Mouse (Mus musculus) cerebral cortex, adult 2 months (tissue): ENCODE data around the gene Fam192a.

Source experiments
- WGBS: fragments of 180-500 bp; shearing (Covaris S2); methylation state at CpG from one replicate; pipeline ENCODE4 v1.1.7; 2018; 5-methylcytosine and 5-hydroxymethylcytosine counted together

Gene Fam192a

DNA sequence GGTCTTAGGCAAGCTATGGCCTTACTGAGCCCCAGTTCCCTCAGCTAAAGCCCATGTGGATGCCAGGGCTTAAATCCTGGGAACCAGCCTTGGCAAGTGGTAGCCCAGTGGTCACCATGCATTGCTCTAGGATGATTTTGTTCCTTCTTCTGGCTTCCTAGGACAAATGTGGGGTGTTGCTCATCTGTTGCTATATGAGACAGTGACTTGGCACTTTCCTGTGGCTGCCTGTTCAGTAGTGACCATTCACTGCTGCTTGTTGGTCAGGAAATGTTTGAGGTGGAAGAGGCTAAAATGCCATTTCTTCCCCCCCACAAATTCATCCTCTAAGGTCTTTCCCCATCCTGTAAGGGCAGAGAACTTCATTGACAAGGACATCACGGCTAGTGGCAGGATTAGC is 32.4 kb downstream of the Fam192a start:
- 97% methylated on average over 1 of the region's 1 CpGs for WGBS

DNA sequence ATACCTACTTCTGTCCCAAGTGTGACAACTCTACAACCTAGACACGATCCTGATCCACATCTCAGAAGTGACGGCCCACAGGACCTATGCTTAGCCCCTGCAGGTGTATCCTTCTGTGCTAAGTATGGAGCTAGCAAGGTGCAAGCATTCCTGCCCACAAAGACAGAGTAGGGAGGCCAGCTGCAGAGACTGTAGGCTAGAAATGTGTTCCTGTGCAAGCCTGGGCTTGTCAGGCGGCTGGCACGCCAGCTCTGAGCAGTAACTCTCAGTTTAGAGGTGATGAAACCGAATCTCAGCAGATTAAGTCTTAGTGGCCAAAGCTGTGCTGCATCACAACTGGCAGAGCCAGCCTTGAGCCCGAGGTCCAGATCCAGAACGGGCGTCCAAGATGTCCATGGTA is 33.7 kb downstream of the Fam192a start:
- 88% methylated on average over 8 of the region's 8 CpGs for WGBS

DNA sequence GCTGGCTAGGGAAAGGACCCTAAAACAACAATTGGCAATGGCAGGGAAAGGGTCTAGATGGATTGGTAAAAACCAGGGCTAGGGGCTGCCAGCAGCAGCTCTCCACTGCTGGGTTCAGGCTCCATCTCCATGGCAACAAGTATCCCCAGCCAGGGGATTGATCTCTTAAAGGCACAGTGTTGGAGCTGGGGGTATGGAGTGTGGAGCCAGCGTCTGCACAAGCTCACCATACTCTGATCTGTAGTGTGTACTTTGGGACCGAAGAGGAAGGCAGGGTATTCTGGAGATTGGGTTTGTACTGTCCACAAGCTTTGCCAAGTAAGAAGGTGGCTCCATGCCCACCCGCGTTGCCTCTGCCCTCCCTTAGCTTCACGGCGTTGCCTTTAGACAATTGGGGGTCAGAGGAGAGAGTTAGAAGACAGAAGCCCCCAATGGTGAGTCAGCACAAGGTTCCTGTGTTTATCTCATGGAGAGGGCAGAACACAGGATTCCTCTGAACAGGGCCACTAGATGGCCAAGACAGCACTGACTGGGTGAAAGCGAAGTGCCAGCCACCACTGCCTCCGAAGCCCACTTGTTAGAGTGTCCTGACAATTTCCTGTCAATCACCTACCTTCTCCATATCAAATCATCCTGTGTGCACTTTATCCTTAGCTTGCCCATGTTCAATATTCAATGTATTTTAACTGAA is 34.5 kb downstream of the Fam192a start:
- 47% methylated on average over 8 of the region's 8 CpGs for WGBS

DNA sequence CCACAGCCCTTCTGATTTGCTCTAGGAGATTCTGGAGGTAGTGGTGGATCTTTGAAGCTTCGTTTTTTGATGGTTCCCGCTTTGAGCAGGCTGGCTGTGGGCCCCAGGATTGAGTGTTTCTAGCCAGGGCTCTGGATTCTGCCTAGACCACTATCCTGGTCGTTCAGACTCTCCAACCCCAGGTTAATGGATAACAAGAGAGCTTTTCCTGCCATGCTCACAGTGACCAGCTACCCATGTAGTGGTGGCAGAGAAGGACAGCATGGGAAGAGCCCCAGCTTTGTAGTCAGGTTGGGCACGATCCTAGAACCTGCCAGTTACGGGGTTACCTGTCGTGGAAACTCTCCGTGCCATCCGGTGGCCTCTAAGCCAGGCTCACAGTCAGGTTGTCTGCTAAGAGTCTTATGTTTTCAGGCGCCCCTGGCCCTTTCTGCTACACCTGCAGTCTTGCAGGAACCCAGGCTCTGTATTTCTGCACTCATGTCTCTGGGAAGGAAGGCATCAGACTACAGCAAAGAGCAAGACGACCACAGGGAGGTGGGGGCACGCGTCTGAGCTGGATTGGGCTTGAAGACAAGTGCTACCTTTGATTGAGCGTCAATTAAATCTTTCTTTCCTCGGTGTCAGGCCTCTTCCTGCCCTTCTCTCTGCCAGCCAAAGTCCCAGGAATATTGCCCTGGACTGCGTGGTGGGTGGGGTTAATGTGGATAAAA is 35.2 kb downstream of the Fam192a start:
- WGBS = 66% methylated on average over 15 of the region's 15 CpGs

DNA sequence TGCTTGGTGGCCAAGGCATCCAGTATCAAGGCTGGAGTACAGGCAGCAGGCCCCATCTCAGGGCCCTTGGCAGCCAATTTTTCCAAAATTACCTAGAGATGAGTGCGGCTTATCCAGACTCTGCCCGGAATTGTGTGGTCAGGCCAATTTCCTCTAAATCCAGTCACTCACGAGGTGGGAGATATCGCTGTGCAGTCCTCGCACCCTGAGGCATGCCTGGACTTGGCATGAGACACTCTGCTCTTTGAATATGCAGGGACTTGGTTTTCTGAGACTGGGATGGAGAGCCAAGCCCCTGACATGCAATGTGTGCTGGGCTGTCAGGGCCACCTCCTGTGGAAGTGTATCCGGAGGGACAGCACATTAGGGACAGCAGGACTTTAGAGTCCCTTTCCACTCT is 35.8 kb downstream of the Fam192a start:
- 80% methylated on average over 6 of the region's 6 CpGs for WGBS

DNA sequence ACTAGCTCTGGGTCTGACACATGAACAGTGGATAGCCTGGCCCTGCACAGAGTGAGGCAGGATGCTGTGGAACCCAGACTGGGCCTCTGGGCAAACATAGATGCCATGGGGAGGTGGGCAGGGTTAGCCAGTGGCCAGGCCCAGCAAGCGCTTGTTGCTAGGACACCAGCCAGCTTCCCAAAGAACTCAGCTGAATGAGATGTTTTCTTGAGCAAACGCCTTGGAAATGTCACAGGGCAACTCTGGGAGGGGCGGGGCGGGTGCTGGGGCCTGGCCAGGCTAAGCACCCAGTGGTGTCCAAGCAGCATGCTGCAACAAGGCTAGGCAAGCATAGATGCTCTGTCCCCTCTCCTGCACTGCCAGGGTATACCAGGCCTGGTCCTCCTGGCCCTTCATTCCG is 40.5 kb downstream of the Fam192a start:
- WGBS = 78% methylated on average over 5 of the region's 5 CpGs

DNA sequence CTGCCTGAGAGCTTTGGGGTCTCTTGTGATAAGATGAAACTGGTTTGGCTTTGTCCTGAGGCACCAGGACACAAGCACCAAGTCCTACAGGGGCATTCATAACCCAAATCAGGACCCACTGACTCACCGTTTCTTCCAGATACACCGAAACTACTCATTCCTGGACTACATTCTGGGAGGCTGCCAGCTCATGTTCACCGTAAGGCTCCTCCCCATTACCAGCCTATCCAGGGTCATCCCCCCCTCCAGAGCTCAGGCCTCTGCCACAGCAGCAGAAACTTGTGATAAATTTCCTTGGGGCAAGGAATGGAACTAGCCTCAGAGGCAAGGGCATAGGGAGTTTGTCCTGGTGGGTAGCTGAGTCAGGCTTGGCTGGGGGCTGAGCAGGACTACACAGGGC is 44.5 kb downstream of the Fam192a start:
- WGBS = 84% methylated on average over 3 of the region's 3 CpGs

DNA sequence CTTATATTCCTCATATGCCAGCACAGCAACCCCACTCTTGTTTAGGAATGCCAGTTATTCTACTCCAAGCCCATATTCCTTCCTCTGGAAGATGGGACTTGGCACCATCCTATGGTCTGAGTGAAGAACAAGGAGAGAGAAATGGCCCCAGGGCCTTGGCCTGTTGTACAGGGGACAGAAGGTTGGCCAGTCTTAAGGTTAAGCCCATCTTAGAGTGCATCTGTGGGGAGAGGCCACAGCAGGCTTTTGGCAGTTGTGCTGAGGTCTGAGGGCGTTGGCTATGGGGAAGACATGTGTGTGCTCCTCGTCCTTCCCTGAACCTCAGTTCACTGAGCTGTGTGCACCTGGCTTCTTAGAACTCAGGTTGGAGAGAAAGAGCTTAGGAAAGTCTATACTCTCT is 49.1 kb downstream of the Fam192a start:
- WGBS = 91% methylated on average over 2 of the region's 2 CpGs

DNA sequence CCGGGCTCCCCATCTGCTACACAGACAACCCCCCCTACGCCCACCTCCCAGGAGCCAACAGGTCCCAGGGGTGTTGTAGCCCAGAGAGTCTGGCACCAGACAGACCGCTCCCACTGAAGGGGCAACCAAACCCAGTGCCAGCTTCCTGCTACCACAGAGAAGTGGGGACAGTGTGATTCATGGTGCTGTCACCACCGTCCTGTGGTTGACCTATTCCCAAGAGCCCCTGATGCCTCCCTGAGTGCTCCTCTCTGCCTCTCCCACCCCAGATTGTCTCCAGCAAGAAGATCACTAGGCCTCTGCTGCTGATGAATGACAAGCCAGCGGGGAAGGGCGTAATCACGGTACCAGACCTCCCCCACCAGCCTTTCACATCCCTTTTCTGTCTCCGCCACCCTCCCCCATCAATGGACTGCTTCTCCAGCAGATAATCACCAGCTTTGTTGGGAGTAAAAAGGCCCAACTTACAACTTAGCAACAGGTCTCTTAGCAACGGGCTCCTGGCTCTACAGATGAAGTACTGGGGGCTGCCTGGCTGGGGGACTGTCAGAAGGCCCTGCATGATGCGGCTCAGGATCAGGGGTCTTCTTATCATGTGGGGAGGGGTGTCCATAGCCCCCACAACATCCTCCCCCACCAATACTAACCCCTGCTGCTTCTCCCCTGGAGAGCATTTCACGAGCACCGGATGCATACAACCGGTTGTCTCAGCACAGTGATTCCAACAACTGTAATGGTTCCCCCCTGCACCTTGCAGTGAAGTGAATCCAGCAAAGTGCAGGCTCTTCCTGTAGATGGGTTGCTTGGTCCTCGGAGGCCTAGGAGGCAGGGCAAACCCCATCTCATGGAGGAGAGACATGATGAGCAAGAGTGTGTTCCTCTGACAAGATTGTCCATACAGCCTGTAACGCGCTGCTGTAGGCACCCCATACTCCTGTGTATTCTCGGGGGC is 50.0 kb downstream of the Fam192a start:
- WGBS = 49% methylated on average over 17 of the region's 17 CpGs

DNA sequence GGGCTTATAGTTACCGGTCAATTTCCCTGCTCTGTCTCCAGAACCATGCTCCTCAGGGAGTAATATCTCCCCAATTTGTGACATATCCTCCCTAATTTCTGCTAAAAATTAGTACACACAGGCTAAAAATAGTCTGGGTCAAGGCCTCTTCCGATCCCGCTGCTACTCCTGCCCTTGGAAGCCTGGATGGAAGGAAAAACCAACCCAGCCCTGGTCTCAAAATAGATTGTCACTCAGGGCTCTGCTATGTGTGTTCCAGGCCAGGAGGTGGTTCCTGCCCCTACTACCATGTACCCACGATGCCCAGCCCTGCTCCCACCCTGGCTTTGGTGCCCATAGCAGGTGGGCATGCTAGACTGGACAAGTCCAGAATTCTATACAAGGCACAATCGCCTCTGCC is 51.8 kb downstream of the Fam192a start:
- 70% methylated on average over 5 of the region's 5 CpGs for WGBS

DNA sequence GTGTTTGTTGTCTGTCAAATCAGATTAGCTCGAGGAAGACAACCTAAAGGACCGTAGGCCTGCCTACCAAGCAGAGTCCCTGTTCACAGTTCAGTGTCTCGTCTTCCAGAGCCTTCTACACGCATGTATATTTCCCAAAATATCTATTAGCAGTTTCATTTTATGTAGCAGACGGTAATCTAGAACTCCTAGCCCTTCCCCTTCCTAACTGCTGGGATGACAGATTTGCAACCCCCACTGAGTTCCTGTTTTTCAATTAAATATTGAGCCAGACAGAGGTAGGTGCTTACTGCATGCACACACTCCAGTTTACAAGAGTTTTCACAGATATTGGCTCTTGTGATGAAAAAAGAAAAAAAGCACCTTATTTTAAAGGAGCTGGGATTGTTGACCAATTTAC is 52.3 kb downstream of the Fam192a start:
- 65% methylated on average over 5 of the region's 5 CpGs for WGBS

DNA sequence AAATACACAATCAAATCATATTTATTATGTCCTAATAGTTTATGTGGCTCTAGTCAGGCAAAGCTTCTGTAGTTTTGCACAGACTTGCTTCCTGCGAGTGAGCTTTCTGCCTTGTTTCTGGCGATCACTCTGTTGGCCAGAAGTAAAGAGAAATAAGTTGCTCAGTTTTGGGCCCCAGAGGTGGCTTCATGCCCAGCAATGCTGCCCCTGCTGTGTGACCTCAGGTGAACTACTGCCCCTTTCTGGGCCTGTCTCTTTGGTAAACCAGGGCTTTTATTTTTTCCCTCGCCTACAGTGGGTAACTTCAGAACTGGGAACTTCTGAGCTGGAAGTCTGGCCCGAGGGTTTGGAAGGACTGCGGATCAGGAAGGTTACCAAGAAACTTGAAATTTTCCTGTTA is 52.8 kb downstream of the Fam192a start:
- 65% methylated on average over 5 of the region's 5 CpGs for WGBS

DNA sequence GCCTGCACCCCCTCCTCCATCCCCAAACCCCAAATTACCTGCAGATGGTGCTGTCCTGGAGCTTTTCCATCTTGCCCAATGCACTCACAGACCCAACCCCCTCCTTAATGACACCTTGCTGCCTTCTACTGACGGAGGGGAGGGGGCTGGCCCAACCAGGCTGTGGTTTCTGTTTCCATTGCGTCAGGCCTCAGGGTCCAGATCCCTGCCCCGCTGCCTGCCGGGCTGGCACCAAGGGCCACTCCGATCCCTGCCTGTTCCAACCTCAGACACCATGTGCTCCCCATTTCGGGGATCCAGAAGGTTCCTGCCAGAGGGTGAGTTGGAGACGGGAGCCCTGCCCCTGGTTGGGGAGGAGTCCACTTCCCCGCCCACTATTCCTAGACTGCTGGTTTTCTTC is 57.8 kb downstream of the Fam192a start:
- 87% methylated on average over 8 of the region's 8 CpGs for WGBS

DNA sequence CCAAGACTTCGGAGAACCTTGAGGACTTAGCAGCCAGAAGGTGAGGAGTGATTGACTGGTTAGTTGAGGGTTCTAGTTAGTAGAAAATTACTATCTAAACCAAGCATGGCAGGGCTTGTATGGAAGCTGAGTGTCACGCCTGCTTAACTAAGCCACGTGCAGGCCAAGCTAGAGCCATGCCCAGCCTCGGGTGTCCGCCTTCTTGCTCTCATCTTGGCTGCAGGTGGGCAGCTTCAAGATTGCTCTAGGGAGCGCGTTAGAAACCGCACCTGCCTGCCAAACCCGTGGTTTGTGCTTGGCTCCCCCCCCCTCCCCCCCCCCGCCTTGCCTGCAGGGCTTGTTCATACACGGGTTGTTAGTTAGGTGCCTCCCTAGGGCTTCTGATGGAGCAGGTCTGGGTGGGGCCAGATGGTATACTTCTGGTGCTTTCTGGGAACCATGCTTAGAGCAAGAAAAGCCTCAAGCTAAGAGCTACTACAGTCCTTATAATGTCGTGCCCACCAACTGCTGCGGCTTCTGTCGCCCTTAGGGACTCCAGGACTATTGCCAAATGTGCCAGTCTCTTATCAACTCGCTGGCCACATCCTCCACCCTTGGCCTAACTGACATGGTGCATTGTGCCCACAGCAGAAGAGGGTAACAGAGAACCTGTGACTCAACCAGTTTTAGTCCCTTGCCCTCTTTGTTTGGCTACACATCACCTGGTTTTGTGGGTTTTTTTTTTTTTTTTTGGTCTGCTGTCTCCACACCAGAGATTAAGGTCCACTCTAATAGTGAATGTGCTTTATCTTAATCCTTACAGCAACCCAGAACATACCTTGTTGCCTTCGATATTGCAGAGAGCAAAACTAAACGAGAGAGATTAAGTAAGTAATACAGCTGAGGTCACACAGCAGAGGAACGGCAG is 60.7 kb downstream of the Fam192a start:
- 78% methylated on average over 18 of the region's 18 CpGs for WGBS

DNA sequence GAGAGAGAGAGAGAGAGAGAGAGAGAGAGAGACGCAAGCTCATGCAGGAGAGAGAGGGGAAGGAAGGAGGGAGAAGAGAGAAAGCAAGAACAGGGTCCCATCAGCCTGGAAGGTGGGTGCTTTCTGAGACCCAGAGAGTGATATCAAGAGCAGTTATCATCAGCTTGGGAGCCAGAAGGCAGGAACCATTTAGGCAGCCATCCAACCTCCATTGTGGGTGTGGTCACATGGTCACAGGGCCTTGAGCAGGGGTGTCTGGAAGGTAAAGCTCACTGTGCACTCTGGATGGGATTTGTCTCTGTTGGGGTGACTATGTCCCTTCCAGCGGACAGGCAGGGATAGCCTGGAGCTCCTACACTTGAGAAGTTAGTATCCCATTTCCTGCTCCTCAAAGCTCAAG is 61.8 kb downstream of the Fam192a start:
- WGBS = 92% methylated on average over 2 of the region's 2 CpGs

DNA sequence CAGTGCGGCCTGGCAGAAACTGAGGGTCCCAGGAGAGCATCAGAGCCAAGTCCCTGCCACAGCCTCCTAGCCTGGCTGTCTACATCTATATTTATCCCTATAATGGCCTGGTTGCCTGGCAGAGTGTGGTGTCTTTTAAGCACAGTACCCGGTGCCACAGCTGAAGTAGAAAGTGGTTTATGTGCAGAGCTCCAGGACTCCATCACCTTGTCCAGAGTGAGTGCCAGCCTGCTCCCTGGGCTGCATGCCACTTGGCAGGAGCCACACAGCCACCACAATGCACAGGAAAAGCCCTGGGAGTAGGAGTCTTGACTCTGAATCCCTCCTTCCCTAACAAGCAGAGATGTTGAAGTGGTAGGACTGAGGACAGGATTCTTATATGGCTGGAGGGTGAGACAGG is 64.3 kb downstream of the Fam192a start:
- WGBS = 66% methylated on average over 2 of the region's 2 CpGs

DNA sequence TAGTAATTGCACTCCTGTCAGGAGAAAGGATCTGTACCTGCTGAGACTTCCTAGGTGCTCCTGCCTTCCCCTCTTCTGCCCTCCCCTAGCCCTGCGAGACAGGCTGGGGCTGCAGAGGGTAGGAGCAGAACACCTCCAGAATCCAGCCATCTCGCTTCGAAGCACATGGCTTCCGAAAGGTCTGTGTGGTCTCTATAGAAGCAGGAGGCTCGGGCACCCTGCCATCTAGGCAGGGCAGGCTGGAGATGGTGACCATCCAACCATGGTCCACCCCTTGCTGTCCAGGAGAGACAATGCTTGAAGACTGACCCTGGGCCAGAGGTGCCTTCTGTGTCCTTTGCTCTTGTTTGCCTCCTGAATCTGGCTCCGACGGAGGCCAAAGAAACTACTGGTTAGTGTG is 66.2 kb downstream of the Fam192a start:
- 89% methylated on average over 7 of the region's 7 CpGs for WGBS

DNA sequence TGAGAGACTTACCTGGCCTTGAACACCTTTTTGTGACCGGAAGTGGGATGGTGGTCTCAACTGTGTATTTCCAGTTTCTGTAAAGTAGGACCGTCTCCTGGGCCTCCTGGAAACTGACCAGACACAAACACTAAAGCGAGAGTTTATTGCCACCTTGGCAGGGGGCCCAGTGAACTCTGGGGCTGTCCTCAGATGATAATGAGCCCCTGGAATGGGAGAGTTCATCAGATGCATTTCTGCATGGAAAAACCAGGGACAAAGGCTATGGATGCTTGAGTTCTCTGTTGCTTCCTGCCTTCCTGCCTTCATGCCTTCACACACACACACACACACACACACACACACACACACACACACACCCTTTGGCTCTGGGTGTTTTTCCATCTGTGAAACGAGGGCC is 67.2 kb downstream of the Fam192a start:
- WGBS = 65% methylated on average over 4 of the region's 4 CpGs

DNA sequence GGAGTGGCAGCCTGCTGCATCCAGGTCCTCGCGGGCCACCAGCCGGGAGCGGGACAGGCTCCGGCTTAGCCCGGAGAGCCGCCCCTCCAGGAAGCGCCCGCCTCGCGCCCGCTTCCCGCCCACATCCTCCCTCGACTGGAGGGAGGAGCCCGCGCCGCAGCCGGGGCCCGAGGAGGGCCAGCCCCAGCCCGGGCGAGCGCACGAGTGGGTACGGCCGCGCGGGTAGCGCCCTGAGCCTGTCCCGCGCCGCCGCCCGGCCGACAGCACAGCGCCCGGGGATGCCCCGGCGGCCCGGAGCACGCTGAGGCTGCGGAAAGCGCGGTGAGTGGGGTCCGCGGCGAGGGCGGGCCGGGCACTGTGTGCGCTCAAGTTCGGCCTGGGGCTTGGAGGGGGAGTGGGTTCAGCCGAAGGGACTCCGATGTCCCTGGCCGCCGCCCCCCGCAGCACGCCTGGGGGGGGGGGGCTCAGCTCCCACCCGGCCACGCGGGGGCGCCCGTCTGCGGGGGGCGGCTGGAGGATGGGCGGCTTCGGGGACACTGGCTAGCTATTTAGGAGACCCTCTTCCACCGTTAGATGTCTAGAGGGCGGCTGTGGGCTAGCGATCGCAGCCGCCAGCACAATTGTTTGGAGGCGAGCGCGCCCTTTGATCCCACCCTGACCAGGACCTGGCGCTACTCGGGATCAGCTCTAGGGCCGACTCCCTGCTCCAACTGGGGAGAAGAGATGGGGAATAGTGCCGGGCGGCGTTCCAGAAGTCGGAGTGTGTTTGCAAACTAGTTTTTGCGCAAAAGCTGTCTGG is 68.7 kb downstream of the Fam192a start, which contains the start of gene Cpne2:
Gene Cpne2 (plus strand): TSS at position 118 of the 799 bp plus-strand sequence.
- WGBS = under 1% methylated on average over 77 of the region's 81 CpGs

DNA sequence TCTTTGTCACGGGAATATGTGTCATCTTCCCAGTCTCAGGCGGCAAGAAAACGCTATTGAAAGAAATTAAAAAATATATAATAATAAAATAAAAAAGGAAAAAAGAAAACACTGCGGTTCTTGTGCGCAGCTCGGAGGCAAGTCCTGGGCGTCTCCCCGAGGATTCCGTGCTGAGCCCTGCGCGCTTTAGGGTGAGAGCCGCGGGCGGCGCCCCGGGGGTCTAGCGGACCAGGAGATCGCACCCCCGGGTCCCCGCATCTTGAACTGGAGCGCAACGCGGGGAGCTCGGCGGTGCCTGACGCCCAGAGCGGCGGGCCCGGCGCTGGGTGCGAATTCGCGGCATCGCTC is 69.3 kb downstream of the Fam192a start:
- 2% methylated on average over 34 of the region's 34 CpGs for WGBS

DNA sequence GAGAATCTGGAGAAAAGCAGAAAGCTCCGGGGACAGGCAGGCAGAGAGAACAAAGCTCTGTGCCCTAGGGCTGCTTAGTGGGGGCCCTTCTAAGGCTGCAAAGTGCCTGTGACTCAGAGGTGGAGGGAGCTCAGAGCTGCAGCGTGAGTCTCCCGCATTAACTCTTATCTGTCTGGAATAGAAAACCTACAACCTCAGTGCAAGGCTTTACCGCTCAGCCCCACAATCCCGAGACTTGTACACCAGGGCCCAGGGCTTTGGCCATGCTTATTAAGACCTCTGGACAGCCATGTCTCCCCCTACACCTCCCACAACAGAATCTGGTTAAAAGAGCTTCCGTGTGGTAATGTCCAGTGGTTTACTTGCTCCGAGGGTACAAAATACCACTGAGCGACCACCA is 69.8 kb downstream of the Fam192a start:
- WGBS = 23% methylated on average over 8 of the region's 8 CpGs
